Mouse (Mus musculus): Measurements from ENCODE around the gene Bcl6.

GRCm38 (mm10) chr16:23985467-23985861, 3.2 kb downstream of the Bcl6 start:
- peak; percentile 36; the same call in 1 of the 2 replicates for TF ChIP-seq CTCF (IDR thresholded peaks at IDR 0.05; ENCODE audit: low read depth)
- no peak for TF ChIP-seq EP300 (IDR thresholded peaks at IDR 0.05; ENCODE audit: low read depth)

Data from liver, embryonic 14.5 days (tissue).